Mouse (Mus musculus): ENCODE data around the gene Adarb1. TPM values are rescaled to one million over a fixed set of nuclear protein-coding genes. Genes with fewer than 3 reads are reported as not detected.

The Adarb1 gene
- polyA plus RNA-seq, 1 experiment from 2014 or later, result 0.16 TPM

DNA sequence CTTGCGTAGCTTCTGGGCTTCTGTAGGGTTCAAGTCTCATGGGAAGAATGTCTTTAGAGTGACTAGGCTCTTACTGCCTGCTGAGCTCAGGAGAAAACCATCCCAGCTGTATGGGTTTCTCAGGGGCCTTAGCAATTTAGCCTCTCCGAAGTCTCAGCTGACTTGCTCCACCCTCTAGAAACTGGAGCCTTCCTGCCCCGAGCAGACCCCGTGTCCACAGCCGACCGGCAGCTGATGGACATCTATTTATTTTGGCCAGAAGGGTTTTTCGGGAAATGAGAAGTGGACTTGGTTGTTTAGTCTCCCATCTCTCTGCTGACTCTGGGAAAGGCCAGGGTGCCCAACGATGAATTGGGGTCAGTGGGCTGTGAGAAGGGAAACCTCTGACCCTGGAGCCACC lies 177.3 kb downstream of the Adarb1 start:
- no peaks in the 10 kb centered on the region for H3K79me2 ChIP-seq (ENCODE audit: inconsistent target)
- H3K4me3 ChIP-seq (ENCODE audit: inconsistent target), result no peak overlapping the region
- 96% methylated on average over 8 of the region's 8 CpGs for WGBS (ENCODE audit: missing documents)
- H3K36me3 ChIP-seq (ENCODE audit: inconsistent target), result no peaks in the 10 kb centered on the region
- no peak overlapping the region for H3K27ac ChIP-seq

Other genes with a start within 250 kb of the Adarb1 start
- gene Pofut2, start 159.1 kb downstream of the Adarb1 start, polyA plus RNA-seq (2018), result 44.9 to 65.4 TPM (median 49.4 TPM) in 3 replicates
- gene Fam207a, start 97.5 kb upstream of the Adarb1 start, polyA plus RNA-seq (2018), result 16.8 to 38.8 TPM (median 21.1 TPM) in 3 replicates
- gene Itgb2, start 112.0 kb upstream of the Adarb1 start, polyA plus RNA-seq (2018), result 418 to 531 TPM (median 505 TPM) in 3 replicates
- 99.5 to 103 TPM (median 102 TPM) in 3 replicates for gene Pttg1ip, start 163.4 kb upstream of the Adarb1 start, polyA plus RNA-seq (2018)
- 105 to 245 TPM (median 141 TPM) in 3 replicates for gene Sumo3, start 187.8 kb upstream of the Adarb1 start, polyA plus RNA-seq (2018)
- gene Gm49325, start 187.9 kb upstream of the Adarb1 start, polyA plus RNA-seq (2018), result 3.3 TPM in 1 of 3 replicates, not detected in the others
- 50.6 to 63.6 TPM (median 52.1 TPM) in 3 replicates for gene Ube2g2, start 204.0 kb upstream of the Adarb1 start, polyA plus RNA-seq (2018)